Mouse (Mus musculus): ENCODE results near the gene Znrf4.
A peak's percentile ranks its signal among the peaks of the same experiment; 100 is the strongest.

Znrf4 gene

DNA sequence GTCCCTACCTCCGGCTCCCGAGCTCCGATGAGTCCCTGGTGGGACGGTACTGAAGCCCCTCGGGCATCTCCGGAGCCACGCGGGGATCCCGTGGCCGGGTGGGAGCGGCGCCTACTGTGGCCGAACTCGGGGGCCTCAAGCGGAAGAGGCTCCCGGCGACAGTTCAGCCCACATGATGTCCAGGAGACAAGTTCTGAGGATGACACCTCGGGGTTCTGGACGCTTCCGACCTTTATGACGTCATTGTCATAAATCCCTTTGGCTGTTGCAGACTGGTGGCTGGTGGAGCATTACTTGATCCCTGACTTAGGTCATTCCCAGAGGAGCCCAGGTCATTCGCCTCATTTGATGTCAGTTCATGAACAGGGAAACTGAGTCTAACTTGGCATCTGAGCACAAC lies at the start of gene Znrf4:
Gene Znrf4, minus strand, starts transcription at position 122 of the 400 bp plus-strand sequence.
- DNase-seq (ENCODE audit: inconsistent ontology term) = no peak

DNA sequence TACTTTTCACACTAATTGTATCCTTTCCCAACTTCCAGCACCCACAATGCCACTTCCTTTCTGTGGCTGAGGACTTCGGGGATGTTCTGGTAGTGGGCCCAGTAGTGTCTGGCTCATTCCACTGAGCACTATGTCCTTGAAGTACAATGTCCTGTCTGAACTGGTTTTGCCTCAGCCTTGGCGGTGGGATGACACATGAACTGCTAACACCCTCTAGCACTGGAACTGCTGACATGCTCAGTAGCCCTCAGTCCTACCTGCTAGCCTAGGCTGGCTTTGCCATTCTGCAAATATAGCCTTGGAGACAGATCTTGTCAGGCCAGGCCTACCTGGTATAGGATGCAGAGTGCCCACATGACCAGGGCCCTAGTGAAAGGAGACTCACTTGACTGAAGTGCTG lies 49.6 kb upstream of the Znrf4 start:
- DNase-seq (ENCODE audit: inconsistent ontology term) = no peak

DNA sequence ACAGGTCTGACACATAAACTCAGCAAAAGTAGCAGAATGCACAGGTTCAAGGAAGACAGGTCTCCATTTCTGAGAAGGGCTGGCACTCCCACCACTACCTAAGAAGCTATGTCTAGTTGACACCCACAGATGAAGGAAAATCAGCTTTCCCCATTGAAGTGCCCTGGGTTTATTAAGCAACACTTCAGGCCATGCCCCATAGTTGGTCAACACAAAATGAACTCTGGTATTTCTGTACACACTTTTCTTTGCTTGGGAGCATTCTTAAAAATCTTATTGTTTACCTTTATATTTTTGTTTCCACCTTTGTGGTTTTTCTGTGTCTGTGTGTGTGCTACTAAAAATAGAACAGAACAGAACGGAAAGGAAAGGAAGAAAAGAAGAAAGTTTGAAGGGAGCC lies 47.9 kb upstream of the Znrf4 start:
- no peak for DNase-seq (ENCODE audit: inconsistent ontology term)

DNA sequence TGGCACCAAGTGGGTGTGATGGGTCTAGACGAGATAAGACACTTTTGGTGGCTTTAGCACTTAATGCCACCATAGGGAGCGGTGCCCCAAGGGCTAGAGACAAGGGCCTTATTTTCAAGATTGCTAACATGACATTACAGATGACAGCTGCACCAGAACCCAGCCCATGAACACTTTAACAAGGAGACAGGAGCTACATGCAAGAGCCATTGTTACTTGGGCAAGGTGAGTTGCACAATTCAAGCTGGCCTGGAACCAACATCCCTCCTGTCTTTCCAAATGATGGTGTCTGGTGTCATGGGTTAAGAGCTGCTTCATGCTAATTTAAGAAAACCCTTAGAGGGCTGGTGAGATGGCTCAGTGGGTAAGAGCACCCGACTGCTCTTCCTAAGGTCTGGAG lies 47.2 kb upstream of the Znrf4 start:
- DNase-seq (ENCODE audit: inconsistent ontology term) = no peak

DNA sequence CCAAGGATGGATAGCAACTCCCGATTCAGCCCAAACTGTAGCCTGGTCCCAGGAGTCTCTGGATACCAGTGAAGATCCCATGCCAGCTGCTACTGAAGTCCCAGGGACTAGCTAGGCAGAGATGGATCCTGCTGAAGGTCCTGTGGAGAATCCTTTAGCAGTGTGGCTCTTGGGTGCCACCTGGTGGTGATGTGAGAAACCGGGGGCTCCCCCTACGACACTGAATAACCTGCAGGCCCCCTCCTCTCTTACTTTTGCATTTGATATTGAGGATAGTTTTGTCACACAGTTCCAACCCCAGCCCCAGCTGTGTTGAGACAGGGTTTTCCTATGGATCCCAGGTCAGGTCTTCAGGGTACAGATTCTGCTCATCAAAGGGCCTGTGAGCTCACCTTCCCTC lies 46.2 kb upstream of the Znrf4 start:
- peak; percentile 61 for DNase-seq (ENCODE audit: inconsistent ontology term)

DNA sequence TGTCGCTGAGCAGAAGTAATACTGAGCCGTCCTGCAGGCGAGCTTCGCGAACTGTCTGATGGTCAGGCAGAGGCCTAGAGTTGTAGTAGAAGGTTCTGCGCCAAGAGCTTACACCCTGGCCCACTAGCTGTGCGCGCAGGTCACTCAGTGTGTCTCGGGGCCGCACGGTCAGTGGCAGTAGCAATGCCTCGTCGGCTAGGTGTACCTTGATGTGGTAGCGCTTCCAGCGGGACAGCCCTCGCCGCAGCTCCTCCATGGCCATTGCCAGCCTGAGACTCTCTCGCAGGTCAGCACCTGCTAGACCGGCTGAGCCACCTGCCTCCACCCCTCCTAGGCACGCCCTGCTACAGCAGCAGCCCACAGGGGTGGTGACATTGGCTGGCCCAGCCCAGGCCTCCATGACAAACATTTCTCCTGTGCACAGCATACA lies 41.9 kb upstream of the Znrf4 start, which contains the start of gene Gm20219:
Gene Gm20219, minus strand, starts transcription at position 266 of the 430 bp plus-strand sequence.
- DNase-seq (ENCODE audit: inconsistent ontology term) = no peak

DNA sequence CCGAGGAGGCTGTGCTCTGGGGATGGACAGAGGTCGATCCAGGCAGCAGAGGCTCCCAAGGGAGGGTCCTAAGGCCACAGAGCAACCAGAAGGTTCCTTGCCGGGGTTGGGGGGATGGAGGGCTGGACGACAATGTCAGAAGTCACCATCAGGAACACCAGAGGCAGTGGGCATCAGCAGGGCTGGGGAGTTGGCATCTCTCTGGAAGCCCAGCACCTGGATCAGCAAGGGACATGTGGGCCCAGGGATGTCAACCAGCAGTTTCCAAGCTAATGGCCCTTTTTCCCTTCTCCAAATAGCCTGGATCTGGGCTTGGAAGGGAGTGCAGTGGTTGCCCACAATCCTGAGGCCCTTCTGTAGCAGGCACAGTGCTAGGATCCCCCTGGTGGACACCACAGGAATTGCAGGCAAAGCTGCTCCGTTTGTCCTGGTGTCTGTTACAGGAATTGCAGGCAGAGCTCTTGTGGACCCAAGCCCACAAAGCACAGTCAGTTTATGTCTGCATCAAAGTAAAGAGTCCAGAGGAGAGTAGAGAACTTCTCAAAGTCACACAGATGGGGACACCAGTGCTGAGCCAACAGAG lies 40.6 kb upstream of the Znrf4 start:
- peak; percentile 63 for DNase-seq (ENCODE audit: inconsistent ontology term)

DNA sequence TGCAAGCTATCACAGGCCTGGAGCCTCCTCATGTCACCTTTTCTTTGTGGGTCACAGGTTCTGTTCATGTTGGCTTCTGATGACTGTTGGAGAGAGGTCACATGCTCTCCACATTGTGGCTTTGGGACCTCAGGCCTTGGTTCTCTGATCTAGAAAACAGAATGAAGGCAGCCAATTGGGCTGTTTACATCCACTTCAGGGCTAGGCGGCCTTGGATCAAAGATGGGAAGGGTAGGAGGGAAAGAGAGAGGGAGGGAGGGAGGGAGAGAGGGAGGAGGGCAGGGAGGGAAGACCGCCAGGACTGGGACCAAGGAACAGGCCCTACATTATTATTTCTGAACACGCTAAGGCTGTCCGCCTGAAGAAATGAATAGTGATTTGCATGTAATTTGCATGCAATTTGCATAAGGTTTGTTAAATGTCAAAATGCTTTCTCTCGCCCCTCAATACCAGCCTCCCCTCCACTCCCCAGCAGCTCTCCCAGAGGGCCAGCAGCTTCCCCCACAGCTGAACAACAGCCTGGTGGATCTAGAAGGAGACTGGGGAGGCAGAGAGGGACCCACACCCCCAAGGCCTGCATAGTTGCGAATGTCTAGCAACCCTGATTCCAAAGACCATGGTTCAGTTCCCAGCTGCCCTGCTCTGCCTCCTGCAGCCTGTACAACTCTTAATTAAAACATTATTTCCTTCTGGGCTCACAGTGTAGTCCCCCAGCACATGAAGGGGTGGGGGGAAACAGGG lies 39.8 kb upstream of the Znrf4 start:
- no peak for DNase-seq (ENCODE audit: inconsistent ontology term)

DNA sequence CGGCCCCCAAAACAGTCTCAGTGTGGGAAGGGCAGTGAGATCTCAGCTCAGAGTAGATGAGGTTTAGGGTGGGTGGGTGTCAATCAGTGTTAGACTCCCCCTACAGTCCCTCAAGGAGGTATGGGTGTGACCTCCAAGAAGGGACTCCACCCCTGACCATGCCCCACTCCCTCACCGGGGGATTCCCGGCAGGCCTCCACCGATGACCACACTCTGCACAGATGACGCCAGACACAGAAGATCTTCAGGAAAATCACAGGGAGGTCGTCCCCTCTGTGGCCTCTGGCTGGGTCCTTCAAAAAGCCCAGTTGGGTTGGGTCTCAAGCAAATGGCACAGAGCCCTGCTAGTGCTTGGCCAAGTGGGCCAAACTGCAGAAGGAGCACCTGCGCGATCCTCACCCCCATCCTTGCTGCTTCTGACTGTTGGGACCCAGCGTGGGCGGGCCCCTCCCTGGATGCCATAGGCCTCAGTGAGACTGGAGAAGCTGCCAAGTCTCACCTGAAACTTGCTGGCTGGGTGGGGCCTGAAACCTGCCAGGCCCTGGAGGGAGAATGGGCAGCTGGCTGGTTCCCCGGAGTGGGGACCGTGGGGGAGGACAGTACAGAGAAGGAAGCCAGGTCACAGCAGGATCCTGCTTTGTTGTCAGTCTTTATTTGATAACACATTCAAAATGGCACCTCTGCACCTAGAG lies 38.7 kb upstream of the Znrf4 start:
- DNase-seq (ENCODE audit: inconsistent ontology term) = no peak

DNA sequence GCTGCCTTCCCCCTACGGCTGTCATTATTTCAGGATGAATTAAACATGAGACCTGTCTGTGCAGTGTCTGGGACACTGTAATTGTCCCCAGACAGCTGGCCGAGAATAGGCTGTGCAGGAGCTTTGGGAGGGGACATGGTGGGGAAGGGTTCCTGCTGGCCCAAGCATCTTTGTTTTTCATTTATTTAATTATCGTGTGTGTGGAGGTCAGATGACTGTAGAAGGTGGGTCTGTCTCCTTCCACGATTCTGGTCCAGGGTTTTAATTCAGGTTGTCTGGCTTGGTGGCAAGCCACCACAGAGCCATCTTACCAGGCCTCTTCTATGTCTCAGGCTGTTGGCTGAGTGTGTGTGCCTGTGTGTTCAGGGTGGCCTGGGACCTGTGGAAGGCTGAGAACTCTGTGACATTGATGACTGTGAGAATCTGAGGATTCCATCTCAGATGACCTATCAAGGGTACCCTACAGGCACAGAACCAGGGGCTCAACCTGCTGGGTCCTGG lies 36.4 kb upstream of the Znrf4 start:
- no peak for DNase-seq (ENCODE audit: inconsistent ontology term)

DNA sequence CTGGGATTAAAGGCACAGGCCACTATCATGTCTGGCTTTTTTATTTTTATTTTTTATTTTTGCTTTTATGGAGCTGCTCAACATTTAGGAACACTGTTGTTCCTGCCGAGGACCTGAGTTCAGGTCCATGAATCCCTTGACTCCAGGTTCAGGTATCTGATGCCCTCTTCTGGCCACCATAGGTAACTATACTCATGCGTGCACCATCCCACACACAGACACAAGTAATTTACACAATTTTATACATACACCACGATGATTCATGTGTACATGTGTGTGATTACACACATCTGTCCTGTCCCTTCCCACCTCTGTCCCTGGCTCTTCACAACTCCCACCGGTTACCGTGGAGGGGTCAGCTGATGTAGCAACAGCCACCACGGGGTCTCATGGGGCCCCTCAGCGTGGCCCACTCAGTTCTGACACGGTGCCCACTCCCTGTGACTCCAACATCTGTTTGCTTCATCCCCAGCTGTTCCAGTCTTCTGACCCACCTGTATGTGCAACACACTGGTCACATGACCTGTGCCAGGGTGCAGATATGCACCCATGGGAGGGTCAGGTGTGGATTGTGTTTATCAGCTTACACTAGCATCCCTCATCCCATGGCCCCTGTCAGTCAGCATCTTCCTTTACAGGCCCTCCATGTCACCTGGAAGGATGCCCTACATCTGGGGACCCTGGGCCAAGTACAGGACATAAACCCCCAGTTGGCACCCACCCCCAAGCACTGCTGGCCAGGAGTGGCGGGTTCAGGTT lies 35.8 kb upstream of the Znrf4 start:
- no peak for DNase-seq (ENCODE audit: inconsistent ontology term)

DNA sequence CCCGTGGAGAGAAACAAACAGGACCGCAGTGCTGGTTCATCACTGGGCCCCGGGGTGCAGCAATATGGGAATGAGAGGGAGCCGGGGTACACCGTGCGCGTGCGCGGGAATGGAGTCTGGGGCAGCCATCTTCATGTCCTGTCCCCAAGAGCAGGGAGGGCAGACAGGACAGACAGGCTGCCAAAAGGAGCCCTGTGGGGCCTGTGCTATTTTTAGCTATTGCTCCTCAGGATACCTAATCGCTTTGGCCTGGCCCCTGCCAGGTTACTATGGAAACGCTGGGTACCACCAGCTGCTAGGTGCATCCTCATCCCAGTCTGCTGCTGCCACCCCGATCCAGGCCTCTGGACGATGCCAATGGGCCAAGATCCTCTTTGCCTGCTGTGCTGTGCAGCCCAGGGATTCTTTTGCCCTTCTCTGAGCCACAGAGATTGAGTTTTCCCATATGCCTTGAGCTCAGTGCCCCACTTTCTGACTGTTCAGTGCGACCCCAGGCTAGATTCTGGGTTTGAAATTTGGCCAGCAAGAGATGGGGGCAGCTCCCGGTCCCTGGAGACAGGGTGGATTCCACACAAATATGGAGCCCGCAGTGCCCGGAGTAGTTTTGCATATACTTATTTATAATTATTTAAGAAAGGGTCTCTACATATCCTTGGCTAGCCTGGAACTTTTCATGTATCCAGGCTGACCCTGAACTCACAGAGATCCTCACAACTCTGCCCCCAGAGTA lies 35.0 kb upstream of the Znrf4 start:
- DNase-seq (ENCODE audit: inconsistent ontology term) = no peak

DNA sequence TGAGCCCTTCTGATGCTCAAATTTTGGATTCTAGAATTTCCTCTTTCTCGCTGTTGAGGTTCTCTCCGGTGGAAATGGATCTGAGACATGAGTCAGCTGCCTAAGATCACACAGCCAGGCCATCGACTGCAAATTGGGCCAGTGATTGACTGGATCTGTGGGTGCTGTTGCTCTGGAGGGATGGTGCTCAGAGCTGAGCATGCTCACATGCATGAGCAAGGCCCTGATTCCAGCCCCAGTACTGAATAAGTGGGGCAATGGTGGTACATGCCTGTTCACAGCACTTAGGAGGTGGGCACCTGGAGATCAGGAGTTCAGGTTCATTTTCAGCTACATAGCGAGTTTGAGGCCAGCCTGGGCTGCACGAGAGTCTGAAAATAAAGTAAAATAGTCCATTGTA lies 34.3 kb upstream of the Znrf4 start:
- no peak for DNase-seq (ENCODE audit: inconsistent ontology term)

DNA sequence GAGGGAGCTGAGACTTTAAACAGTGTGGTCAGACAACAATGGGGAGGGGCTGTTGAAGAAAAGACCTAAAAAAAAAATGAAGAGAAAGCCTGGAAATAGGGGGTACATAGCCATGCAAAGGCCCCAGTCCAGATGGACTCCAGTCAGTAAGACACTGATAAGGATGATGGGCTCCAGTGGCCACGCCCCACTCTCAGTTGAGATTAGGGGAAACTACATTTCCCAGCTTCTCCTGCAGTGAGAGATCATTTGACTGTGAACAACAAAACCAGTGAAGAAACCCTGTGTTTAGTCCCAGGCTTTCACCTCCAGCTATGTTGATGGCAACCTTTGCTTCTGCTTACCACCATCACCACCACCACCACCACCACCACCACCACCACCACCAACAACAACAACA lies 33.7 kb upstream of the Znrf4 start:
- no peak for DNase-seq (ENCODE audit: inconsistent ontology term)

DNA sequence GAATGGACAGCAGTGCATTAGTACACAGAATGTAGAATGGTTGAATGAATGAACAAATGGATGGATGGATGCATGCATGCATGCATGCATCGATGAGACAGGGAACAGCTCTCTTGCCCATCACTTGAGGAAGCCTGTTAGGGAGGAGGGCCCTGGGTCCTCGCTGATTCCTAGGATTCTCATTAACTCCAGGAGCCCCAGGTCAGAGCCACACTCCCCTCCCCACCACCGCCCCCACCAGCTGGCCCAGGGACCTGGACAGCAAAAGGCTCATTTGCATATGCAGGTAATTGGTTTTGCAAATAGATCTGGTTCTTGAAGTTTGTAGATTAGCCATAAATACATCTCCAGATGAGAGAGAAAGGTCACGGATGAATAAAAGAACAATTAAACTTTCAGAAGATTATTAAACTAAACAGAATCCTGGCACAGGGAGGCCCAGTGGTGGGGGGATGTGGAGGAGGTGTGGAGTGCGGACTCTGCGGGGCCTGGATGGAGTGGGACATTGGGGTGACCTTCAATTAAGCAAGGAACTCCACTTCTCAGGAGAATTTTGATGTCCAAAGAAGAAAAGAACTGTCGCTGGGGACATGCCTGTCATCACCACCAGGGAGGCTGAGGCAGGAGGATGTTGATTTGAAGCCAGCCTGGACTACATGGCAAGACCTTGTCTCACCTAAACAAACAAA lies 32.6 kb upstream of the Znrf4 start:
- no peak for DNase-seq (ENCODE audit: inconsistent ontology term)

DNA sequence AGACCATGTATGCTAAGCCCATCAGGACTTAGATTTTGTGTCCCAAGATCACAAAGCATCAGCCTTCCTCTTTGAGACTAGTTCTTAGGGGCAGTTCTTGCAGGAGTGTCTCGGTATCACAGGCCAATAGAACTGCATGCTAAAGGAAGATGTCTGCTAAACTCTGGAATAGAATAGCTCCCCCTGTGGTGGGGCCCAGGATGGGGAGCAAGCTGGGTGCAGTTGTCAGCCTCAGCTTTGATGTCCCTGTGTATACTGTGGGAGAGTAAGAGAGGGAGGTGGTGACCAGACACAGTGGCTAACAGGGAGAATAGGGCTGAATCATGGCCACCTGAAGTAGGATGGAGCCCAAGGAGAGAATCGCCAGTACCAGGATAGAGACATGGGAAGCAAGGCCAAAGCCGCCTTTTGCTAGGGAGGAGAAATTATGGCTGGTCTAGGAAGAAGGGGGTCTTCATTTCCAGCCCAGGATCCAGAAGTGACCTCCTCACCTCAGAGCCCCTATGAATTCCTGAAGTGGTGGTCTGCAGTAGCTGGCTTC lies 31.5 kb upstream of the Znrf4 start:
- DNase-seq (ENCODE audit: inconsistent ontology term) = no peak

DNA sequence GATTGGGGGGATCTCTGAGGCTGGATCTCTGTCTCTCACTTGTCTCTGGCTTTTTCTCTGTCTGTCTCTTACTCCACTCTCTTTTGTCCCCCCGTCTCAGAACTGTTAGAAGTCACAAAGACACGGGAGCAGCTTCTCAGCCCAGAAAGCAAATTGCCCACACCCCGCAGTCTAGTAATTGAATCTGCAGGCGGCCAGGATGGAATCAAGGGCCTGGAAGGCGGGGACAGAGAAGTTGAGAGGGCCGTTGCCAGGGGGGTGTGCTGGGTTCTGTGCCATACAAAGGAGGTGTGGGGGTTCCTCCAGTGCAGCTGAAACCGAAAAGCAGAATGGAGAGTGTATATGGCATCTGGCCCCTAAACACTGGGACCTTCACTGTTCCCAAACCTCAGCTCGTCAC lies 30.5 kb upstream of the Znrf4 start:
- peak; percentile 24 for DNase-seq (ENCODE audit: inconsistent ontology term)

DNA sequence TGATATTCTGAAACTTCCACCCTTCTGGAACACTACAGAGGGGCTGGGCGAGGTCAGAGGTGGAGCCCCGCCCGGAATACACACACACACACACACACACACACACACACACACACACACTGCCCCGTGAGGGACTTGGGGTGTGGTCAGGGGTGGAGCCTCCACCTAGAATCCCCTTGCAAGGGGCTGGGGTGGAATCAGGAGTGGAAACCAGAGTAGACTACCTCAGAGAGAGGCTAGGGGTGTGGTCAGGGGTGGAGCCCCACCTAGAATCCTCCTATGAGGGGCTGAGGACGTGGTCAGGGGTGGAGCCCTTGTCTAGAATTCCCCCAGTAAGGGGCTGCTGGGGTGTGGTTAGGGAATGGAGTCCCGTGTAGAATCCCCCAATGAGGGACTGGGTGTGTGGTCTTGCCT lies 28.3 kb upstream of the Znrf4 start:
- DNase-seq (ENCODE audit: inconsistent ontology term) = no peak

DNA sequence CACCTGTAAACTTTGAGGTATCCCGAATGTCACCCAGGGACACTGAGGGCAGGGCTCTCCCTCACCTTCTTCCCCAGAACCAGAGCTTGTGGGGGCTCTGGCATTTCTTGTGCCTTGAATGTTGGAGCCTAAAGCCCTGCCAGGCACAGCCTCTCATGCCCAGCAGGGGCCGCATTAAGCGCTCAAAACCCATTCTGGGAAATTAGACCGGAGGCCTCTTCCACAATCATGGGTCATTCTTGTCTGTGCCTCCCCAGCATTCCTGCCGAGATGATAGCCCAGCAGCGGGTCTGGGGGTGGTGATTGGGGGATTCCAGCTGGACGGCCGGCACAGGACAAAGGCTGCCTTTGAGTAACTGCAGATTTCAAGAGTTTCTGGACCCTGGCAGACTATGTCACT lies 25.7 kb upstream of the Znrf4 start:
- peak; percentile 84 for DNase-seq (ENCODE audit: inconsistent ontology term)

DNA sequence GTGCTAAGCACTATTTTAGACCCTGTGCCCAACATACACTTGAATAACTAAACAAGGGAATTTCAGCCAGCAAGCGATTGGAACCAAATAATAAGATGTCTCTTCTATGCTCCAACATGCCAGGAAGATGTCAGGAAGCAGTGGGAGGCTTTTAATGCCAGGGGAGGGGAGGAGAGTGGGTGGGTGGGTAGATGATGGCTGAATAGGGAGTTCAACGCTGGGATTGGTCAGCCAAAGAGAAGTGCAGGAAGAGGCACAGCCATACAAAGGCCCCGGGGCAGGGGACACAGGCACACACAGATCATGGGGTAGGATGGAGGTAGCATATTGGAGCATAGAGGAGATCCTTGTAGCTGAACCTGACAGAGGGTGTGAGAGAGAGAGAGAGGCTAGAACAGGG lies 24.6 kb upstream of the Znrf4 start:
- no peak for DNase-seq (ENCODE audit: inconsistent ontology term)

DNA sequence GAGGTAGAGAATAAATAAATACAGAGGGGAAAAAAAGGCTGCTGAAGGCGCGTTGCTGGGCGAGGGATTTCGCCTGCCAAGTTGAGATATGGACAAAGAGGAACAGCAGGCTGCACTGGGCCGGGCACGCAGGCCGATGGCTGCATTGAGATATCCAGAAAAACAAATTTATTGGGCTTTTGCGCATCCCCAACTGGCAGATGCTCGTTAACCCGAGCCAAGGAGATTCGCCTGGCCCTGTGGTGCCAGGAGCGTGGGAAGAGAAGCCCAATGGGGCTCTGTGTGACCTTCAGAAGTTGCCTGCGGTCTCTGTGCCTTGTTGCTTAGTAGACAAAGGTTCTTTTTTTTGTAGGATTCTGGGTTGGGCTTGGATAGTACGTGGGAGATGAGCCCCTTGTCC lies 24.0 kb upstream of the Znrf4 start:
- no peak for DNase-seq (ENCODE audit: inconsistent ontology term)

Data from Muller cell, postnatal 12 days (primary cell).